Mouse (Mus musculus): ENCODE measurements around the gene Ttc21a.

The Ttc21a gene

GRCm38 (mm10) chr9:119939646-119940045, 2.2 kb downstream of the Ttc21a start:
- DNase-seq (ENCODE audit: low read depth in 2 of 2, low spot score in 2 of 2): no peak

GRCm38 (mm10) chr9:119941407-119941806, 4.0 kb downstream of the Ttc21a start:
- DNase-seq (ENCODE audit: low read depth in 2 of 2, low spot score in 2 of 2): no peak

GRCm38 (mm10) chr9:119941861-119942260, 4.5 kb downstream of the Ttc21a start:
- no peak for DNase-seq (ENCODE audit: low read depth in 2 of 2, low spot score in 2 of 2)

GRCm38 (mm10) chr9:119943326-119943725, 5.9 kb downstream of the Ttc21a start:
- DNase-seq (ENCODE audit: low read depth in 2 of 2, low spot score in 2 of 2): no peak

GRCm38 (mm10) chr9:119945173-119945900, 7.9 kb downstream of the Ttc21a start:
- peak; percentile 44 to 57 for DNase-seq (ENCODE audit: low read depth in 2 of 2, low spot score in 2 of 2)

GRCm38 (mm10) chr9:119948804-119949203, 11.4 kb downstream of the Ttc21a start:
- DNase-seq (ENCODE audit: low read depth in 2 of 2, low spot score in 2 of 2): no peak

- no peak for DNase-seq (ENCODE audit: low read depth in 2 of 2, low spot score in 2 of 2)
Measured at GRCm38 (mm10) chr9:119950434-119950833, 13.0 kb downstream of the Ttc21a start.

- no peak for DNase-seq (ENCODE audit: low read depth in 2 of 2, low spot score in 2 of 2)
Measured at GRCm38 (mm10) chr9:119951388-119951787, 14.0 kb downstream of the Ttc21a start.

GRCm38 (mm10) chr9:119958835-119959234, 21.4 kb downstream of the Ttc21a start:
- no peak for DNase-seq (ENCODE audit: low read depth in 2 of 2, low spot score in 2 of 2)

- no peak for DNase-seq (ENCODE audit: low read depth in 2 of 2, low spot score in 2 of 2)
Measured at GRCm38 (mm10) chr9:119962216-119962615, 24.8 kb downstream of the Ttc21a start.

GRCm38 (mm10) chr9:119962987-119963667, 25.7 kb downstream of the Ttc21a start:
- peak; percentile 54 to 62 for DNase-seq (ENCODE audit: low read depth in 2 of 2, low spot score in 2 of 2)

- DNase-seq (ENCODE audit: low read depth in 2 of 2, low spot score in 2 of 2): no peak
Measured at GRCm38 (mm10) chr9:119964206-119964605, 26.8 kb downstream of the Ttc21a start.

- no peak for DNase-seq (ENCODE audit: low read depth in 2 of 2, low spot score in 2 of 2)
Measured at GRCm38 (mm10) chr9:119965186-119965585, 27.8 kb downstream of the Ttc21a start.

GRCm38 (mm10) chr9:119966221-119966910, 29.0 kb downstream of the Ttc21a start:
- DNase-seq (ENCODE audit: low read depth in 2 of 2, low spot score in 2 of 2): no peak

GRCm38 (mm10) chr9:119969811-119970210, 32.4 kb downstream of the Ttc21a start:
- no peak for DNase-seq (ENCODE audit: low read depth in 2 of 2, low spot score in 2 of 2)

GRCm38 (mm10) chr9:119970221-119970620, 32.8 kb downstream of the Ttc21a start:
- DNase-seq (ENCODE audit: low read depth in 2 of 2, low spot score in 2 of 2): peak in 1 of 2 experiments; percentile 46

- no peak for DNase-seq (ENCODE audit: low read depth in 2 of 2, low spot score in 2 of 2)
Measured at GRCm38 (mm10) chr9:119970763-119971656, 33.6 kb downstream of the Ttc21a start.

- no peak for DNase-seq (ENCODE audit: low read depth in 2 of 2, low spot score in 2 of 2)
Measured at GRCm38 (mm10) chr9:119972166-119972565, 34.8 kb downstream of the Ttc21a start.

GRCm38 (mm10) chr9:119972582-119972981, 35.2 kb downstream of the Ttc21a start:
- no peak for DNase-seq (ENCODE audit: low read depth in 2 of 2, low spot score in 2 of 2)

- DNase-seq (ENCODE audit: low read depth in 2 of 2, low spot score in 2 of 2): no peak
Measured at GRCm38 (mm10) chr9:119973281-119973680, 35.9 kb downstream of the Ttc21a start.

Data from CD8-positive naive resting alpha-beta T cell, adult 2 months (primary cell).